ENCODE assay signal across 18 mouse cellular contexts in the genomic region with DNA sequence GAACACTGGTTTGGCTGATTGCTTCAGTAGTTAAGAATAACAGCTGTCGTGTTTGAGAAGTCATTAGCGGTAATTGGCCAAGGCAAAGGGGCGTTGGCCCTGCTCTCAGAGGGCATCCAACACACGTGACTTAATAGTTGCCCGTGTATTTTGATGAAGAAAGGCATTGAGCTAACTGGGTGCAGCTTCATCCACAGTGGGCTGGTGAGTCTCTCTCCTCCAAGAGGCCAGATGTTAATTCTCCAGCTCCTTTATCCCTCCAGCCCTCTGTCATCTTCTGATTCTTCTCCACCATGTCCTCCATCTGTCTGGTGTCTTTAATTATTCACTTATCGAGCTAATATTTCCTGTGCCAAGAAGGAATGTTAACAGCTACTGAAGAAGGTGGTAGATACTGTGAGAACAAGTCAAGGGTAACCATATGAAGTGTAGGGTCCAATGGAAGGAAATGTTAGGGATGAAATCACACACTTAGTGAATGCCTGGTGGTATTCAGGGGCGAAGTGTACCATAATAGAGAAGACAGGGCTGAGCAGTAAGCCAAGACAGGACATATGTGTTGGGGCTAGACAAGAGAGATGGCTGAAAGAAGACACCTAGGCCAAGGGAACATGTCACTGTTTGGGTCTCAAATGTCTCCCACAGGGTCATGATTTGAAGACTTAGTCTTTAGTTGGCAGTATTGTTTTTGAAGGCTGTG.
DNase-seq lines count a peak whose midpoint lies in the region; ATAC-seq and TF ChIP-seq lines count a peak whose summit lies in the region.
"Had no signal": no experiment of that assay in that cellular context is flagged by ENCODE, and none has a peak within 500 bp of the region (broad histone marks: within the 10 kb centered on the region; RNA-seq: fewer than 3 reads in every experiment).

No protein-coding gene starts in this region.

- intact Hi-C loops in left cerebral cortex, adult 2 months (cut with DNase I) = no loop called here
- intact Hi-C loops in left cerebral cortex, postnatal 36 days (cut with DNase I) = no loop called here
- intact Hi-C loops in heart, postnatal 25 days (cut with DNase I) = no loop called here

- H3K9me3 ChIP-seq in forebrain, embryonic 16.5 days (ENCODE audit: control insufficient read depth, low read length) = no peaks in the 10 kb centered on the region
- H3K9me3 ChIP-seq in forebrain, embryonic 13.5 days (replicated peaks) = no peaks in the 10 kb centered on the region
- H3K9me3 ChIP-seq: embryonic facial prominence, embryonic 15.5 days; forebrain, embryonic 12.5 days; limb, embryonic 15.5 days; midbrain, embryonic 13.5 days had no signal

- no peak overlapping the region for H3K9ac ChIP-seq in forebrain, embryonic 16.5 days (replicated peaks; ENCODE audit: low read depth, low read length)
- H3K9ac ChIP-seq in forebrain, embryonic 13.5 days = no peak overlapping the region
- H3K9ac ChIP-seq: embryonic facial prominence, embryonic 15.5 days; forebrain, embryonic 12.5 days; limb, embryonic 15.5 days; midbrain, embryonic 13.5 days had no signal

- H3K4me3 ChIP-seq in forebrain, embryonic 16.5 days (replicated peaks; ENCODE audit: low read length) = no peak overlapping the region
- no peak overlapping the region for H3K4me3 ChIP-seq in forebrain, embryonic 13.5 days
- H3K4me3 ChIP-seq in left cerebral cortex, adult 2 months = no peak overlapping the region
- H3K4me3 ChIP-seq in cortical plate, adult 2 months (ENCODE audit: insufficient read depth, low read length) = no peak overlapping the region
- H3K4me3 ChIP-seq: embryonic facial prominence, embryonic 15.5 days; forebrain, embryonic 12.5 days; limb, embryonic 15.5 days; midbrain, embryonic 13.5 days had no signal

- H3K4me2 ChIP-seq in forebrain, embryonic 16.5 days (ENCODE audit: low read length) = no peak overlapping the region
- H3K4me2 ChIP-seq in forebrain, embryonic 13.5 days = no peak overlapping the region
- H3K4me2 ChIP-seq: embryonic facial prominence, embryonic 15.5 days; forebrain, embryonic 12.5 days; limb, embryonic 15.5 days; midbrain, embryonic 13.5 days had no signal

- ATAC-seq in forebrain, embryonic 16.5 days = no peak
- ATAC-seq in forebrain, embryonic 13.5 days = no peak
- ATAC-seq: hindbrain, postnatal 0 days; midbrain, embryonic 13.5 days had no signal

- H3K36me3 ChIP-seq in forebrain, embryonic 16.5 days (ENCODE audit: control insufficient read depth, insufficient read depth) = no peaks in the 10 kb centered on the region
- H3K36me3 ChIP-seq in forebrain, embryonic 13.5 days (ENCODE audit: poor library complexity, severe bottlenecking) = no peaks in the 10 kb centered on the region
- H3K36me3 ChIP-seq: embryonic facial prominence, embryonic 15.5 days; forebrain, embryonic 12.5 days; limb, embryonic 15.5 days; midbrain, embryonic 13.5 days had no signal

- TF ChIP-seq POLR2A in cortical plate, adult 2 months (IDR thresholded peaks at IDR 0.05; ENCODE audit: extremely low read depth, insufficient read depth, low read length) = no peak

- TF ChIP-seq CTCF in left cerebral cortex, adult 2 months (IDR thresholded peaks at IDR 0.05) = no peak
- no peak for TF ChIP-seq CTCF in cortical plate, adult 2 months (IDR thresholded peaks at IDR 0.05; ENCODE audit: extremely low read depth, insufficient read depth, low read length)

- WGBS in forebrain, embryonic 16.5 days = 48% methylated on average over 7 of the region's 7 CpGs
- 69% methylated on average over 7 of the region's 7 CpGs for whole genome bisulfite sequencing in forebrain, embryonic 13.5 days

- H3K27me3 ChIP-seq in forebrain, embryonic 16.5 days (replicated peaks; ENCODE audit: control insufficient read depth, insufficient read depth, low read length) = no peaks in the 10 kb centered on the region
- no peaks in the 10 kb centered on the region for H3K27me3 ChIP-seq in forebrain, embryonic 13.5 days
- H3K27me3 ChIP-seq: embryonic facial prominence, embryonic 15.5 days; forebrain, embryonic 12.5 days; limb, embryonic 15.5 days; midbrain, embryonic 13.5 days had no signal

- no peak for DNase-seq in left cerebral cortex, adult 2 months (ENCODE audit: extremely low spot score in 1 of 2, low spot score in 2 of 2)
- no peak for DNase-seq in left cerebral cortex, postnatal 36 days (ENCODE audit: low spot score in 2 of 2)
- peak; percentile 61 for DNase-seq in heart, postnatal 25 days (ENCODE audit: low spot score)
- no peak for DNase-seq in spleen, postnatal 4 days (ENCODE audit: low spot score in 2 of 2)
- DNase-seq in cerebellum, adult 18-20 months = no peak
- DNase-seq: embryo, embryonic 11 days; kidney, adult 11 months; kidney, postnatal 14 days; lung, adult 18-20 months; lung, postnatal 4 days had no signal

- H3K27ac ChIP-seq in forebrain, embryonic 16.5 days (ENCODE audit: low read length) = peak overlapping the region; percentile 50
- no peak overlapping the region for H3K27ac ChIP-seq in forebrain, embryonic 13.5 days
- 0 out of 2 replicates have a peak overlapping the region, but pooled peaks have one; percentile 45 for H3K27ac ChIP-seq in left cerebral cortex, adult 2 months
- H3K27ac ChIP-seq in cortical plate, adult 2 months (ENCODE audit: insufficient read depth, low read length) = peak overlapping the region; percentile 67; the same call in 1 of the 2 replicates
- H3K27ac ChIP-seq: embryonic facial prominence, embryonic 15.5 days; forebrain, embryonic 12.5 days; hindbrain, postnatal 0 days; limb, embryonic 15.5 days; midbrain, embryonic 13.5 days had no signal

- peaks cover 10% of the 10 kb centered on the region; the same call in 1 of the 2 replicates for H3K4me1 ChIP-seq in forebrain, embryonic 16.5 days (replicated peaks; ENCODE audit: control insufficient read depth, insufficient read depth, low read length)
- 0 out of 2 replicates have a peak, but pooled peaks cover 10% of the 10 kb centered on the region for H3K4me1 ChIP-seq in forebrain, embryonic 13.5 days
- peaks cover 10% of the 10 kb centered on the region for H3K4me1 ChIP-seq in cortical plate, adult 2 months (ENCODE audit: control insufficient read depth, insufficient read depth, low read length)
- H3K4me1 ChIP-seq: embryonic facial prominence, embryonic 15.5 days; forebrain, embryonic 12.5 days had no signal
